7 mouse cellular contexts compared by ENCODE assay signal in the genomic region with DNA sequence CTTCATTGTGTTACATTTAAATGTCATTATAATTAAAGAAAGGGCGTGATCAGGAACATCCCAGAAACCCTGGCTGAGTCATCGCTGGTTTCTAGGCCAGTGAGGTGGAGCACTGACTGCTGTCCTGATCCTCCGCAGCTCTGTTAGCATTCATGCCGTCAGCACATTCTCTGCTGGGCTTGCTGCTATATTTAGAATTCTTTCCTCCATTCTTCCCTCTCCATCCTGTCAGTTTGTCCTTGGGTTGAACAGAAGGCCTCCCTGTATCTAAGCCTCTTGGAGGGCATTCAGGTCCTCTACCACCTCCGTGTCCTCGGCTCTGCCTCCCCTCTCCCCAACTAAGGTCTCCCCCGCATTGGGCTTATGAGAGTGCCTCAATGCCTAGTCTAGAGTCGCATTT. TPM values are rescaled to one million over a fixed set of nuclear protein-coding genes. Genes with fewer than 3 reads are reported as not detected.
DNase-seq lines count a peak whose midpoint lies in the region; ATAC-seq lines count a peak whose summit lies in the region.

No protein-coding gene starts in this region.

- H3K4me1 ChIP-seq in liver, embryonic 13.5 days (replicated peaks), result peaks cover 61% of the 10 kb centered on the region

- peak overlapping the region; percentile 70 for H3K27ac ChIP-seq in liver, embryonic 13.5 days

- H3K4me2 ChIP-seq in liver, embryonic 13.5 days, result peak overlapping the region; percentile 26; the same call in 1 of the 2 replicates

- WGBS in liver, embryonic 13.5 days (ENCODE audit: insufficient replicate concordance), result 61% methylated on average over 8 of the region's 8 CpGs

- no peak for ATAC-seq in liver, embryonic 13.5 days (ENCODE audit: low read depth)

- DNase-seq in left cerebral cortex, adult 9 months (ENCODE audit: low spot score in 2 of 2), result peak; percentile 47 to 63
- no peak for DNase-seq in left cerebral cortex, postnatal 10 days (ENCODE audit: extremely low spot score in 1 of 2, low spot score in 2 of 2)
- DNase-seq in adrenal gland, postnatal 10 days, result peak; percentile 70
- DNase-seq in gastrocnemius, postnatal 14 days, result peak; percentile 27
- no peak for DNase-seq in liver, embryonic 13.5 days
- no peak for DNase-seq in spleen, postnatal 10 days (ENCODE audit: low spot score in 2 of 2)
- DNase-seq in c-Kit-positive CD71-positive TER-119-positive erythroid progenitor cells, embryonic 14.5 days (ENCODE audit: low spot score), result no peak

- H3K9ac ChIP-seq in liver, embryonic 13.5 days, result peak overlapping the region; percentile 30

- intact Hi-C loops in left cerebral cortex, postnatal 10 days (cut with DNase I), result no loop called here
- intact Hi-C loops in gastrocnemius, postnatal 14 days (cut with DNase I; ENCODE audit: low total_unique reads), result no loop called here

- H3K9me3 ChIP-seq in liver, embryonic 13.5 days (replicated peaks), result no peaks in the 10 kb centered on the region

- H3K4me3 ChIP-seq in liver, embryonic 13.5 days (replicated peaks), result no peak overlapping the region

- peaks cover 69% of the 10 kb centered on the region for H3K36me3 ChIP-seq in liver, embryonic 13.5 days

- H3K27me3 ChIP-seq in liver, embryonic 13.5 days, result no peaks in the 10 kb centered on the region

RNA-seq across cellular contexts. Expression of a gene that starts 6.2 kb away (rescaled TPM):
- total RNA-seq in left cerebral cortex, postnatal 10 days (2021), result 1 to 10 TPM in 1 of 2 experiments, under 1 TPM in 1; 0.88 to 1.0 TPM
- 1 to 10 TPM; 2.4 to 3.1 TPM for total RNA-seq in adrenal gland, postnatal 10 days (2021)
- under 1 TPM; 0.29 to 0.86 TPM for total RNA-seq in gastrocnemius, postnatal 14 days (2021)
- polyA plus RNA-seq in liver, embryonic 13.5 days (2015; fragmentation: Nextera tagmentation; extraction: Ambion mirVana), result 25.4 and 30.6 TPM in 2 replicates

RNA-seq across cellular contexts. Expression of a gene that starts 18.2 kb away (rescaled TPM):
- 10 to 100 TPM; 82.8 to 84.5 TPM for total RNA-seq in left cerebral cortex, postnatal 10 days (2021)
- total RNA-seq in adrenal gland, postnatal 10 days (2021), result 100 to 1,000 TPM in 1 of 2 experiments, 10 to 100 TPM in 1; 99.7 to 124 TPM
- 100 to 1,000 TPM; 113 to 118 TPM for total RNA-seq in gastrocnemius, postnatal 14 days (2021)
- 53.7 and 59.2 TPM in 2 replicates for polyA plus RNA-seq in liver, embryonic 13.5 days (2015; fragmentation: Nextera tagmentation; extraction: Ambion mirVana)

RNA-seq across cellular contexts. Expression of a gene that starts 20.5 kb away (rescaled TPM):
- total RNA-seq in left cerebral cortex, postnatal 10 days (2021), result 10 to 100 TPM; 44.2 to 51.7 TPM
- total RNA-seq in adrenal gland, postnatal 10 days (2021), result 10 to 100 TPM; 23.5 to 28.6 TPM
- 1 to 10 TPM; 3.9 to 5.4 TPM for total RNA-seq in gastrocnemius, postnatal 14 days (2021)
- 6.5 and 7.4 TPM in 2 replicates for polyA plus RNA-seq in liver, embryonic 13.5 days (2015; fragmentation: Nextera tagmentation; extraction: Ambion mirVana)

RNA-seq across cellular contexts. Expression of a gene that starts 35.0 kb away (rescaled TPM):
- 10 to 100 TPM; 17.6 to 19.7 TPM for total RNA-seq in left cerebral cortex, postnatal 10 days (2021)
- 10 to 100 TPM; 30.8 to 32.9 TPM for total RNA-seq in adrenal gland, postnatal 10 days (2021)
- total RNA-seq in gastrocnemius, postnatal 14 days (2021), result 10 to 100 TPM; 16.4 to 18.5 TPM
- polyA plus RNA-seq in liver, embryonic 13.5 days (2015; fragmentation: Nextera tagmentation; extraction: Ambion mirVana), result 1.8 and 2.3 TPM in 2 replicates

RNA-seq across cellular contexts. Expression of a gene that starts 48.9 kb away (rescaled TPM):
- total RNA-seq in left cerebral cortex, postnatal 10 days (2021), result 1,000 to 10,000 TPM; 1,910 to 2,141 TPM
- 100 to 1,000 TPM; 140 to 156 TPM for total RNA-seq in adrenal gland, postnatal 10 days (2021)
- total RNA-seq in gastrocnemius, postnatal 14 days (2021), result 10 to 100 TPM; 29.4 to 37.7 TPM
- 514 and 581 TPM in 2 replicates for polyA plus RNA-seq in liver, embryonic 13.5 days (2015; fragmentation: Nextera tagmentation; extraction: Ambion mirVana)

Comparison
In these comparisons a context has a peak if more than half of its experiments do, and no peak if none do; other contexts are left out.
1. DNase-seq: peak in left cerebral cortex, adult 9 months (2 of 2), adrenal gland, postnatal 10 days (single experiment) and gastrocnemius, postnatal 14 days (single experiment); none in left cerebral cortex, postnatal 10 days (0 of 2), liver, embryonic 13.5 days (single experiment), spleen, postnatal 10 days (0 of 2) and c-Kit-positive CD71-positive TER-119-positive erythroid progenitor cells, embryonic 14.5 days (single experiment).